Mouse (Mus musculus) MEL (cell line): ENCODE results near the gene Bmp2k.

Experiments used
- CTCF ChIP-seq, 3 experiments: IDR thresholded peaks in 2 of 3; conservative IDR thresholded peaks in 1 of 3; 2 replicates each; pipeline ENCODE4 v1.5.1; 2011 to 2012; ENCODE audit warnings: low read length in 3 of 3, low read depth in 2 of 3, mild to moderate bottlenecking in 2 of 3, improper control_type of control experiment in 1 of 3, inconsistent platforms in 1 of 3, mixed read lengths in 1 of 3, moderate library complexity in 1 of 3; ENCODE audit not compliant: control insufficient read depth in 1 of 3, insufficient read depth in 1 of 3, poor library complexity in 1 of 3, severe bottlenecking in 1 of 3
- EP300 ChIP-seq, 2 experiments: IDR thresholded peaks; 2 replicates each; pipeline ENCODE4 v1.6.1; 2011; ENCODE audit warnings: improper control_type of control experiment in 2 of 2, low read length in 2 of 2, low read depth in 1 of 2, mild to moderate bottlenecking in 1 of 2
- GABPA ChIP-seq: IDR thresholded peaks from 2 replicates; pipeline ENCODE4 v1.6.1; 2012; ENCODE audit warnings: low read depth, mild to moderate bottlenecking, inconsistent platforms, low read length, improper control_type of control experiment, moderate library complexity
- HCFC1 ChIP-seq: IDR thresholded peaks from 2 replicates; pipeline ENCODE4 v1.6.1; 2012; ENCODE audit warnings: low read depth, mild to moderate bottlenecking, inconsistent platforms, low read length, improper control_type of control experiment, moderate library complexity
- MAFK ChIP-seq: IDR thresholded peaks from 2 replicates; pipeline ENCODE4 v1.6.1; 2011; ENCODE audit warnings: low read depth, mild to moderate bottlenecking, low read length, improper control_type of control experiment, borderline replicate concordance
- MYC ChIP-seq: IDR thresholded peaks from 2 replicates; pipeline ENCODE4 v1.6.1; 2011; ENCODE audit warnings: low read depth, mild to moderate bottlenecking, low read length, improper control_type of control experiment, moderate library complexity
- NELFE ChIP-seq: IDR thresholded peaks from 2 replicates; pipeline ENCODE4 v1.6.1; 2011; ENCODE audit warnings: low read depth, low read length, improper control_type of control experiment
- POLR2A ChIP-seq, 2 experiments: IDR thresholded peaks; 2 replicates each; pipeline ENCODE4 v1.6.1; 2011 to 2012; ENCODE audit warnings: low read length in 2 of 2, mild to moderate bottlenecking in 2 of 2, control low read depth in 1 of 2, improper control_type of control experiment in 1 of 2, low read depth in 1 of 2, moderate library complexity in 1 of 2; ENCODE audit not compliant: control insufficient read depth in 1 of 2, insufficient read depth in 1 of 2, poor library complexity in 1 of 2
- TBP ChIP-seq: IDR thresholded peaks from 2 replicates; pipeline ENCODE4 v1.8.0; 2011; ENCODE audit warnings: low read depth, low read length, improper control_type of control experiment

- TF ChIP-seq MAFK, result no peak
- TF ChIP-seq EP300 (IDR thresholded peaks at IDR 0.05; ENCODE audit: low read depth in 1 of 2, low read length in 2 of 2), result peak in 1 of 2 experiments; percentile 61; a peak in 1 of 4 replicates
- no peak for TF ChIP-seq CTCF (IDR thresholded peaks at IDR 0.05 in 2 of 3, conservative IDR thresholded peaks at IDR 0.05 in 1 of 3; ENCODE audit: control insufficient read depth in 1 of 3, insufficient read depth in 1 of 3, low read depth in 2 of 3, low read length in 3 of 3, poor library complexity in 1 of 3, severe bottlenecking in 1 of 3)
- TF ChIP-seq GABPA, result no peak
- no peak for TF ChIP-seq HCFC1
- TF ChIP-seq MYC, result peak; percentile 56; the same call in 1 of the 2 replicates
- TF ChIP-seq TBP, result 0 out of 2 replicates have a peak, but pooled peaks have one; percentile 21
- no peak for TF ChIP-seq NELFE
- no peak for TF ChIP-seq POLR2A (IDR thresholded peaks at IDR 0.05; ENCODE audit: control insufficient read depth in 1 of 2, insufficient read depth in 1 of 2, low read depth in 1 of 2, low read length in 2 of 2, poor library complexity in 1 of 2)
Observed at GRCm38 (mm10) chr5:96980008-96980634, 17.4 kb upstream of the Bmp2k start.
